Mouse (Mus musculus): Measurements from ENCODE around the gene Ahcyl2. TPM values are rescaled to one million over a fixed set of nuclear protein-coding genes. Genes with fewer than 3 reads are reported as not detected.

Ahcyl2 gene
- polyA plus RNA-seq, 1 experiment from 2014 or later = 24.2 TPM

DNA sequence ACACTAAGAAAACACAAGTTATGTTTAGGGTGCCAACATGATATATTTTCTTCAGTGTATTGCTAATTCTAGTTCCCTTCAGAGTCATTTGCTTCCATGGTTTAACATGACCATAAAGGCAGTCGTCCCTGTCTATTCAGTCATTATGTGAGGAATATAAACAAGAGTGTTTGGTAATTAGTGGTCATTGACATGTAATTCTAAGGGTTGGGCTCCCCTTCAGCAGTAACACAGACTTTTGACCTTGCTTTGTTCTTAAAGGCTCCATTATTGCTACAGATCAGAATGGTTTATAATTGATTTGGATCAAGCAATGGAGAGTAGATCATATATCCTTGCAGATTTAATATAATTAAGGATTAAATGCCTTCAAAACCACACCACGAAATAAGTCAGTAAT is 82.9 kb downstream of the Ahcyl2 start:
- Histone ChIP-seq H3K4me3 (replicated peaks; ENCODE audit: low read length) (no peak overlapping the region), H3K27ac (no peak overlapping the region), H3K9me3 (ENCODE audit: control insufficient read depth, low read length) (no peaks in the 10 kb centered on the region), H3K27me3 (ENCODE audit: control insufficient read depth, insufficient read depth, low read length) (no peaks in the 10 kb centered on the region), H3K4me2 (replicated peaks) (no peak overlapping the region), H3K9ac (no peak overlapping the region), H3K4me1 (replicated peaks; ENCODE audit: control insufficient read depth, insufficient read depth, low read length) (no peaks in the 10 kb centered on the region), H3K36me3 (replicated peaks; ENCODE audit: control insufficient read depth, insufficient read depth) (no peaks in the 10 kb centered on the region)
- WGBS = 58% methylated on average over 2 of the region's 2 CpGs
- ATAC-seq (ENCODE audit: low FRiP score) = no peak
- DNase-seq (ENCODE audit: low spot score) = no peak

DNA sequence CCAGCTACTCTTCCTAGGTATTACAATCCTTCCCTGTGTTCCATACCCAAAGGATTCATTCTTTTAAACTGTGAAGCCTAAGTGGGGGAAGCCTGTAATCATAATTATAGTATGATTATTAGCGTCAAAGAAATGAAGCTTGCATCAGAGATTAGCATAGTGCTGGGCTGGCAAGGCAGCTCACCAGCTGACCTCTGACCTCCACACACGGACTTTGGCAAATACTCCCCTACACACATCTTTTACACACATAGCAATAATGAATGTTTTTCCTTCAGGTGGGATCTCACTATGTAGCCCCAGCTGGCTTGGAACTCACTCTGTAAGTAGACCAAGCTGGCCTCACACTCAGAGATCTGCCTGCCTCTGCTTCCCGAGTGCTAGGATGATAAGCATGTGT is 84.1 kb downstream of the Ahcyl2 start:
- Histone ChIP-seq H3K27ac (no peak overlapping the region), H3K9ac (no peak overlapping the region), H3K36me3 (replicated peaks; ENCODE audit: control insufficient read depth, insufficient read depth) (no peaks in the 10 kb centered on the region), H3K9me3 (ENCODE audit: control insufficient read depth, low read length) (no peaks in the 10 kb centered on the region), H3K4me2 (replicated peaks) (no peak overlapping the region), H3K27me3 (ENCODE audit: control insufficient read depth, insufficient read depth, low read length) (no peaks in the 10 kb centered on the region), H3K4me1 (replicated peaks; ENCODE audit: control insufficient read depth, insufficient read depth, low read length) (no peaks in the 10 kb centered on the region), H3K4me3 (replicated peaks; ENCODE audit: low read length) (no peak overlapping the region)
- WGBS = 86% methylated on average over 3 of the region's 3 CpGs
- DNase-seq (ENCODE audit: low spot score) (no peak), ATAC-seq (ENCODE audit: low FRiP score) (no peak)

GRCm38 (mm10) chr6:29853213-29853899 is 85.5 kb downstream of the Ahcyl2 start:
- DNase-seq (ENCODE audit: low spot score) (peak; percentile 91), ATAC-seq (ENCODE audit: low FRiP score) (peak; percentile 62; the same call in 1 of the 2 replicates)
- Histone ChIP-seq H3K36me3 (replicated peaks; ENCODE audit: control insufficient read depth, insufficient read depth) (no peaks in the 10 kb centered on the region), H3K4me3 (replicated peaks; ENCODE audit: low read length) (no peak overlapping the region), H3K27ac (peak overlapping the region; percentile 70; the same call in 1 of the 2 replicates), H3K4me1 (replicated peaks; ENCODE audit: control insufficient read depth, insufficient read depth, low read length) (no peaks in the 10 kb centered on the region), H3K9ac (peak overlapping the region; percentile 53), H3K27me3 (ENCODE audit: control insufficient read depth, insufficient read depth, low read length) (no peaks in the 10 kb centered on the region), H3K9me3 (ENCODE audit: control insufficient read depth, low read length) (no peaks in the 10 kb centered on the region), H3K4me2 (replicated peaks) (no peak overlapping the region)
- 41% methylated on average over 12 of the region's 12 CpGs for WGBS

DNA sequence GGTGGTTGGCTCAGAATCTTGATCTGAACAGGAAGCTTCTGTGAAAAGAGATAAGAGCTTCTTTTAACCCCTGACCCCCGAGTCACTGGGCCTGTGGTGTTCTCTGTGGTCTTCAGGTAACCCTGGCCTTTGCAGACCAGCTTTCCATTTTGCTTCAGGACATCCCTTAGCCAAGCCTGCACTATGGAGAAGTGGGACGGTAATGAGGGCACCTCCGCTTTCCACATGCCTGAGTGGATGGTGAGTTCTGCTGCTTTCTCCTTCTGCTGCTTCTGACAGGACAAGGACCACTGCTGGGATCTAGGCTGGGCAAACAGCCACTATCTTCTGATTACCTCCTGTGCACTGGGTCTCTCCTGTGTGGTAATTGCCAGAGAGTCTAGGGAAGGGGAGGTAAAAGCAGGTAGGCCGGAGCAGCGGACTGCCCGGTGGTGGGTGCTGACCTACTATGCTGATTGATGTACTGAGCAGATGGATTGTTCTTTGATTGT is 86.1 kb downstream of the Ahcyl2 start:
- Histone ChIP-seq H3K9me3 (ENCODE audit: control insufficient read depth, low read length) (no peaks in the 10 kb centered on the region), H3K27ac (no peak overlapping the region), H3K36me3 (replicated peaks; ENCODE audit: control insufficient read depth, insufficient read depth) (no peaks in the 10 kb centered on the region), H3K9ac (no peak overlapping the region), H3K4me1 (replicated peaks; ENCODE audit: control insufficient read depth, insufficient read depth, low read length) (no peaks in the 10 kb centered on the region), H3K4me3 (replicated peaks; ENCODE audit: low read length) (no peak overlapping the region), H3K27me3 (ENCODE audit: control insufficient read depth, insufficient read depth, low read length) (no peaks in the 10 kb centered on the region), H3K4me2 (replicated peaks) (no peak overlapping the region)
- DNase-seq (ENCODE audit: low spot score) = no peak
- WGBS = 91% methylated on average over 6 of the region's 6 CpGs
- no peak for ATAC-seq (ENCODE audit: low FRiP score)

GRCm38 (mm10) chr6:29858619-29859018 is 90.8 kb downstream of the Ahcyl2 start:
- Histone ChIP-seq H3K4me3 (replicated peaks; ENCODE audit: low read length) (no peak overlapping the region), H3K4me1 (replicated peaks; ENCODE audit: control insufficient read depth, insufficient read depth, low read length) (no peaks in the 10 kb centered on the region), H3K27ac (no peak overlapping the region), H3K9ac (no peak overlapping the region), H3K9me3 (ENCODE audit: control insufficient read depth, low read length) (no peaks in the 10 kb centered on the region), H3K4me2 (replicated peaks) (no peak overlapping the region), H3K36me3 (replicated peaks; ENCODE audit: control insufficient read depth, insufficient read depth) (0 out of 2 replicates have a peak, but pooled peaks cover 2% of the 10 kb centered on the region), H3K27me3 (ENCODE audit: control insufficient read depth, insufficient read depth, low read length) (no peaks in the 10 kb centered on the region)
- 90% methylated on average over 6 of the region's 6 CpGs for WGBS
- DNase-seq (ENCODE audit: low spot score) = no peak
- no peak for ATAC-seq (ENCODE audit: low FRiP score)

DNA sequence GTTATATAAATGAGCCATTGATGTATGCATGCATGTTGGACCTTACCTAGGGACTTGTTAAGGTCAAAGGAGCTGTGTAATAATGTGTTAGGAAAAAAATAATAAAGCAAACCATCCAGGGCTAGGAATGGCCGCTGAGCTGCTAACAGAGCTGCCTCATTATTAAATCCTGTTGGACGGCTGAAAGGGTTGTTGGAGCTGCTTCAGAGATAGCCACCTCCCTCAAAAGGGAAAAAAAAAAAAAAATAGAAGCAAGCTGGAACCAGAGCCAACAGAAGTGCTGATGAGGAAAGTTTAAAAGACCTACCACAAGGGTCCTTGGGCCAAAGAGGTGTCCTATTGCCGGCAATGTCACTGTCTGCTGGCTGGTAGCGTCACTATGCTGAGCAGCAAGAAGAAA is 91.5 kb downstream of the Ahcyl2 start:
- ATAC-seq (ENCODE audit: low FRiP score) = no peak
- no peak for DNase-seq (ENCODE audit: low spot score)
- H3K36me3 ChIP-seq (replicated peaks; ENCODE audit: control insufficient read depth, insufficient read depth) = 0 out of 2 replicates have a peak, but pooled peaks cover 2% of the 10 kb centered on the region

DNA sequence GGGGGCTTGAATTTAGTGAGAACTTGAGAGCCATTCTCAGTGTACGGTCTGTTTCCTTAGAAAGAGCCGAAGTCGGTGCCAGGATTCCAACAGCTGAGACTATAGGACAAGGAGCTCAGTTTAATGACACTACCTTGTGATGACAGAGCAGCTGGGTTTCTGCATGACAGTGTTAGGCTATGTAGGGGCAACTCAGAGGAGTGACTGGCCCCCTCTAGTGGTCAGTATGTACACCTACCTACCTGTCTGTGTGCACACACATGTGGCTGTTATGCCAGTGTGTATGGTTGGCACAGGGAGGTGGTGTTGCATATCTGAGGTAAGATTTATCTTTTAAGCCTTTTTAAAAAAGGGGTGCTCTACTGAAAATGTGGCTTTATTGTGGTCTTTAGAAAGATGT is 92.4 kb downstream of the Ahcyl2 start:
- 90% methylated on average over 3 of the region's 3 CpGs for WGBS

More for the DNA sequence above, 91.5 kb downstream of the Ahcyl2 start:
- whole genome bisulfite sequencing = 61% methylated on average over 4 of the region's 4 CpGs
- H3K27me3 ChIP-seq (ENCODE audit: control insufficient read depth, insufficient read depth, low read length) = no peaks in the 10 kb centered on the region
- H3K9ac ChIP-seq = no peak overlapping the region
- no peak overlapping the region for H3K4me3 ChIP-seq (replicated peaks; ENCODE audit: low read length)
- H3K9me3 ChIP-seq (ENCODE audit: control insufficient read depth, low read length) = no peaks in the 10 kb centered on the region
- H3K4me1 ChIP-seq (replicated peaks; ENCODE audit: control insufficient read depth, insufficient read depth, low read length) = no peaks in the 10 kb centered on the region
- H3K27ac ChIP-seq = no peak overlapping the region
- H3K4me2 ChIP-seq (replicated peaks) = no peak overlapping the region

DNA sequence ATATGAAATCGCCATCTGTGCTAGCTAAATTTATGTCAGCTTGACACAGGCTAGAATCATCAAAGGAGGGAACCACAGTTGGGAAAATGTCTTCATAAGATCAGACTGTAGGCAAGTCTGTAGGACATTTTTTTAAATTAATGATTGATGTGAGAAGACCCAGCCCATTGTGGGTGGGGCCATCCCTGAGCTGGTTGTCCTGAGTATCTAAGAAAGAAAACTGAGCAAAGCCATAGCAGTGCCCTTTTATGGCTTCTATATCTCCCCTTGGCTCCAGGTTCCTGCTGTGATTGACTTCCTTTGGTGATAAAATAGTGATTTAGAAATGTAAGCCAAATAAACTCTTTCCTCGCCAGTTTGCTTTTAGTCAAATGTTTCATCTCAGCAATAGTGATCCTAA is 97.1 kb downstream of the Ahcyl2 start:
- Histone ChIP-seq H3K4me2 (replicated peaks) (no peak overlapping the region), H3K27ac (no peak overlapping the region), H3K4me1 (replicated peaks; ENCODE audit: control insufficient read depth, insufficient read depth, low read length) (peaks cover 4% of the 10 kb centered on the region; the same call in 1 of the 2 replicates), H3K36me3 (replicated peaks; ENCODE audit: control insufficient read depth, insufficient read depth) (0 out of 2 replicates have a peak, but pooled peaks cover 2% of the 10 kb centered on the region), H3K27me3 (ENCODE audit: control insufficient read depth, insufficient read depth, low read length) (no peaks in the 10 kb centered on the region), H3K9ac (no peak overlapping the region), H3K4me3 (replicated peaks; ENCODE audit: low read length) (no peak overlapping the region), H3K9me3 (ENCODE audit: control insufficient read depth, low read length) (no peaks in the 10 kb centered on the region)
- 97% methylated on average over 2 of the region's 2 CpGs for WGBS
- no peak for ATAC-seq (ENCODE audit: low FRiP score)
- DNase-seq (ENCODE audit: low spot score) = no peak

More for the DNA sequence above, 92.4 kb downstream of the Ahcyl2 start:
- H3K36me3 ChIP-seq (replicated peaks; ENCODE audit: control insufficient read depth, insufficient read depth) = 0 out of 2 replicates have a peak, but pooled peaks cover 2% of the 10 kb centered on the region
- DNase-seq (ENCODE audit: low spot score) (no peak), ATAC-seq (ENCODE audit: low FRiP score) (no peak)
- no peaks in the 10 kb centered on the region for H3K4me1 ChIP-seq (replicated peaks; ENCODE audit: control insufficient read depth, insufficient read depth, low read length)
- no peak overlapping the region for H3K27ac ChIP-seq
- no peak overlapping the region for H3K4me2 ChIP-seq (replicated peaks)
- no peaks in the 10 kb centered on the region for H3K27me3 ChIP-seq (ENCODE audit: control insufficient read depth, insufficient read depth, low read length)
- no peak overlapping the region for H3K9ac ChIP-seq
- H3K9me3 ChIP-seq (ENCODE audit: control insufficient read depth, low read length) = no peaks in the 10 kb centered on the region
- no peak overlapping the region for H3K4me3 ChIP-seq (replicated peaks; ENCODE audit: low read length)

DNA sequence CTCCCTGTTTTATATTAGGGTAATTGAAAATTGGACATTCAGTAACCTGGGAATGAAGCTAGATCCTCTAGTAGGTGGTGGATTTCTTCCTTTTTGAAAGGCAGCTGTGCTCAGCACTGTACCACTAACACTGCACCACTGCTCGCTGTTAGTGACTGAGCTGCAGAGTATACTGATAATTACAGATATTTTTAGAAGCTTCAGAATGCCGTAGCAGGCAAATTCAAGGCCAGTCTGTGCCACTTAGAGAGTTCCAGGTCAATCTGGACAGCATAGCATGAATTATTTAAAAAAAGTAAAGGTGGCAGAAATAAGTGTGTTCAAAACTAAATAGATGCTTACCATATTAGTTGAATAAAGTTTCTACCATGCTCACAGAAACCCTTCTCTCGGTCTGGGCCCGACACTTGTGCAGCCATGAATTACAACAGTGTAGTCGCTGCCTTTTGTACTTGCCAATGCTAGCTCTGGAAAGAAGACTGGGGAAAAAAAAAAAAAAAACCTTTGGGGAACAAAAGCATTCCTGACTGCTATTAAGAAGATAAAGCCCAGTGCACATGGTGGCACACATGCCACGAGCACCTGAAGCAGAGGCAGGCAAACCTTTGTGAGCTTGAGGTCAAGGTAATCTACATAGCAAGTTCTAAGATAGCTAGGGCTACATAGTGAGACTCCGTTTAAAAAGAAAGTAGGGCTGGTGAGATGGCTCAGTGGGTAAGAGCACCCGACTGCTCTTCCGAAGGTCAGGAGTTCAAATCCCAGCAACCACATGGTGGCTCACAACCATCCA is 99.3 kb downstream of the Ahcyl2 start:
- DNase-seq (ENCODE audit: low spot score) (no peak), ATAC-seq (ENCODE audit: low FRiP score) (no peak)
- Histone ChIP-seq H3K9ac (no peak overlapping the region), H3K9me3 (ENCODE audit: control insufficient read depth, low read length) (no peaks in the 10 kb centered on the region), H3K4me3 (replicated peaks; ENCODE audit: low read length) (no peak overlapping the region), H3K4me1 (replicated peaks; ENCODE audit: control insufficient read depth, insufficient read depth, low read length) (peaks cover 4% of the 10 kb centered on the region; the same call in 1 of the 2 replicates), H3K4me2 (replicated peaks) (no peak overlapping the region), H3K27ac (no peak overlapping the region), H3K27me3 (ENCODE audit: control insufficient read depth, insufficient read depth, low read length) (no peaks in the 10 kb centered on the region), H3K36me3 (replicated peaks; ENCODE audit: control insufficient read depth, insufficient read depth) (0 out of 2 replicates have a peak, but pooled peaks cover 12% of the 10 kb centered on the region)
- 69% methylated on average over 9 of the region's 9 CpGs for WGBS

All from hindbrain, embryonic 14.5 days (tissue).